Mouse (Mus musculus) common myeloid progenitor, adult 5-6 weeks (primary cell): ENCODE results near the gene Zdhhc16. TPM values are rescaled to one million over a fixed set of nuclear protein-coding genes. Genes with fewer than 3 reads are reported as not detected.

ENCODE experiments used
- ATAC-seq: replicated peaks from 2 replicates; pipeline ENCODE4 v1.8.0; 2016; ENCODE audit warnings: low read depth, mild to moderate bottlenecking, moderate TSS enrichment, inconsistent platforms; ENCODE audit not compliant: poor library complexity, severe bottlenecking
- total RNA-seq: library from RNA; stranded (forward); fragments of 200-1000, 187-1606 nt; gene quantifications from 2 replicates; pipeline ENCODE4 v1.2.3, GENCODE M21; 2017

Gene Zdhhc16
- total RNA-seq, 1 experiment from 2014 or later = 41.6 TPM

DNA sequence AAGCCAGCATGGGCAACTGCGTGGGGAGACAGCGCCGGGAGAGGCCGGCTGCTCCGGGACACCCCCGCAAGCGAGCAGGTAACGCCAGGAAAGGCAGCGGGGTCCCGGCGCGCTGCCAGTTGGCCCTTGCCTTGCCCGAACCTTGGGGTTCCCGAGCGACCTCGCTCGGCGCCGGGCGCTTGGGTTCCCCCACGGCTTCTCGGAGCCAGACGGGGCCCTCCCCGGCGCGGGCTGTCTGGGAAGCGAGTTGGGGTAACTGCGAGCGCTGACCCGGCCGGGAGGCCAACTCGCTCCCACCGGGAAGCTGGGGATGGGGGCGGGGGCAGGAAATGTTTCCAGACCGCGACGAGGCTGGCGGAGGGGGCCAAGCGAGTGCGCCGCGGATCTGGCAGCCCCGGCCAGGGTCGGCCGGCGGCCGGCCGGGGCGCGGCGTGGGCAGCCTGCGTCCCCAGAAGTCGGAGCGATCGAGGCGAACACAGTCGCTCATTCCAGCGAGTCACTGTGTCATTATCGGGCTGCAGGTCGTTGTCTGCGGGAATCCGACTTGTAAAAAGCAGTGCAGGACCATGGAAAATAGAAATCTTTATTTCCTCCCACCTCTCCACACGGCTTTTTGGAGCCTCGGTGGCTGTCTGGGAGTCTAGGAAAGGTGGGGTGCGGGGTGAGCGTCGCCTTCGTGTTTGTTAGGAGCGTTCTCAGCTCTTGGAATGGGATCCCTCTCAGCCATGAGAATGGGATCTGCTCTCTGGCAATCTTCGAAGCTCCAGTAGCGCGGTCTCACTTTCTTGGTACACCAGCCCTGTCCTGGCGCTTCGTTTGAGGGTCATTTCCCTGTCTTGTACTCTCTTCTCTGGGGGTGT, 48.9 kb downstream of the Zdhhc16 start:
- ATAC-seq = no peak

DNA sequence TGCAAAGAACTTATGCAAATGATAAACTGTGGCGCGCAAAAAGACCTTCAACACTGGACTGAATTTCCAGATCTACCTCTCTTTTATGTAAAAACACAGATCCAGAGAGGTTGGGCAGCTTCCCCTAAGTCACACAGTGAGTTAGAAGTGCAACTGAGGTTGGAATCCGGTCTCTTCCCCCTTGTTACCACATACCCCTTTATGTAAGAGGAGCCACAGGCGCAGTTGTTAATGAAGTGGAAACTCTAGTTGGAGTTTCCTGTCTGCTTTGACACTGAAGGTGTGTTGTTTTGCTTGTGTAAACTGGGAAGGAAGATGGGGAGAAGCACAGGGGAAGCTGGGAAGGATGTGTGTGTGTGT, 49.5 kb downstream of the Zdhhc16 start:
- no peak for ATAC-seq

DNA sequence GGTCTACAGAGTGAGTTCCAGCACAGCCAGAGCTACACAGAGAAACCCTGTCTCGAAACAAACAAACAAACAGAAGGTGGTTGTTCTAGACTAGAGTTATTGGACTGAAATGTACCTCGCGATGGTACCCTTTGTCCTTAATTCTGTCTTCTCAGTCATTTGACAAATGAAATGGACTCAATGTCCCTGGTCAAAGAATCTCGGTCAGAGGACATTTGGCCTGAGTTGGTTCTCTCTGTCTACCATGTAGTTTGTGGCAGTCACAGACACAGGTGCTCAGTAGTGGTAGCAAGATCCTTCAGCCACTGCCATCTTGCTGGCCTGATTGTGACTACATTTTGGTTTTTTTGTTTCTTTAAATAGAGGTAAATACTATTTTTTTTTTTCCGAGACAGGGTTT, 52.7 kb downstream of the Zdhhc16 start:
- no peak for ATAC-seq

DNA sequence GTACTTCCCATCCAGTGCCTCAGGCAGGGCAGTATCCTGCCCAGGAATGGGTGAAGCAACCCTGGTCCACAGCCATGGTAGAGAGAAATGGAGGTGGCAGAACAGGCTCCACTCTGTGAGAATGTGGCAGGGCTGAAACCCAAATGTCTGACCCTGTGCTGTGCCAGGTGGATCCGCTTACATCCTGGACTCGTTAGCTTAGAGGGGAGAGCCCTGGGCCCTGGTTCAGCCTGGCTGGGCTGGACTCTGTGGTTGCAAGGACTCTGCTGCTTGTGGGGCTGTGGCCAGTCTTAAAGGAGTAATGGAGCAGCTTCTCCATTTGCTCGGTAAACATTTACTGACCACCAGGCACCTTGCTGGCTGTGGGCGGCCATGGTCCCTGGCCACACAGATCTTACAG, 53.9 kb downstream of the Zdhhc16 start:
- ATAC-seq = no peak

DNA sequence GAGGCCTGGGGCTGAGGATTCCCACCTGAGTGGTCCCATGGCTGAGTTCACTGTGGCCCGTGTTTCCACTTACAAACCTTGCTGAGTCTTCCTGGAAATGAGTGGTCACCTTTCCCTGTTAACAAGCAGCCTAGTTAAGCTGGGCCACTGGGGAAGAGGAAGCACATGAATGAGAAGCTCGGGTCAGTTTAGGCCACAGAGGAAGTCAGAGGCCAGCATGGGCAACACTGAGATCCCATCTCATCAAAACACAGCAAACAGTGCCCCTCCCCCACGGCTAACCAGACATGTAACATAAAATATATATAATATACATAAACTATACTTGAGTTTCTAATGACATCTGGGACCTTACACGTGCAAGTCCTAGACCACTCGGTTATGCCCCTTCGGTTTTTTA, 56.5 kb downstream of the Zdhhc16 start:
- ATAC-seq = peak; percentile 52

DNA sequence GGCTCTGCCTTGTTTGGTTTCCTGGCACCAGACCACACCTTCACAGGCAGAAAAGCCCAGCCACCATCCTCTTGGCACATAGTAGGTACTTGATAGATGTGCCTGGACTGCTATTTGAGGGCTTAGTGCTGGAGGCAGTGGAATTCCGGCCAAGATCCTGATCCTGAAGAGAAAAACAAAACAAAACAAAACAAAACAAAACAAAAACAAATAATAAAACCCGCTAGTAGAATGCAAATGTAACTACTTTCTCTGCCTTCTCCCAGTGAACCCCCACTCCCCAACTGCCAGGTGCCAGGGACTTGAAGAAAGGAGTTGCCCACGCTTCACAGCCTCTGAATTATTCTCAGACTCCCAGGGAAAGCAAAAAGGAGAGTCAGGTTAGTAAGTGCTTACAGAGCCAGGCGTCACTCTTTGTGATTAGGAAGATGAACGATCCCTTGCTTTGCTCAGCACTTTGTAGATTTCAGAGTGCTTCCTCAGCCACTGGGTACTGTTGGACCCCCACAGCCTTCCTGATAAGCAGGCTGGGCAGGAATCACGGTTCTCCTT, 58.7 kb downstream of the Zdhhc16 start:
- ATAC-seq = no peak; the same call in 1 of the 2 replicates

DNA sequence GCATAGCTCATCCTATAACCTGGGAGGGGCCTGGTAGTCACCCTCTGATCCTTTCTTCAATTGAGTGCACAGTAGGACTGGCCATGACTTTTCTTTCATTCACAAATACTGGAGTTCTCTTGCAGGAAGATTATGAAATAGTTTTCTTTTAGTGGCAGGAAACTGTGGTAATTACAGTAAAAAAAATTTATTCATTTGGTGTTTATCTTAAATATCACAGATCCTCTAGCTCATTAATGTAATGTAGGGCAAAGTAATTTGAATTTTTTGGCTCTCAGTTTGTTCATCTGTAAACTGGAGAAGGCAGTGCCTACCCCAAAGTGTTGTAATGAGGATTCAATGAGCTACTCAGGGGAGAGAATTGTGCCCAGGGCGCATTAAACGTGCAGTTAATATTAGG, 59.7 kb downstream of the Zdhhc16 start:
- ATAC-seq = 0 out of 2 replicates have a peak, but pooled peaks have one; percentile 34

DNA sequence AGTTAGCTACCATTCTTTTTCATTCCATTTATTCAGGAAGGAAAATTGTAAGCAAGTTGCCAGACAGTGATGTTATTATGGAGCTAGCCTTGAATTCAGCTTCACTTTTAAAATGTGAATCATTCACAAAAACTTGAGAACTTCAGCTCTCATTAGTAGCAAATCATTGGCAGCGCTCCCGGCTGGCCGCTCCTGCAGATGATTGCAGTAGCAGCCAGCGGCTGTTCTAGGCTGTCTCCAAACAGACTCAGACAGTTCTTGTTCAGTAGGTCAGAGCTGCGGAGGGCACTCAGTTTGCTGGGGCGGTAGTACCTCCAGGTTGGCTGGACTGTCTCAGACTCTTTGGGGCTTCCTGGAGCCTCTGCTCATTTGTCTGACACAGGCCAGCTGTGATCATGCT, 60.2 kb downstream of the Zdhhc16 start:
- ATAC-seq = no peak

Other genes with a start within 250 kb of the Zdhhc16 start
- 0.05 and 0.15 TPM in 2 replicates for gene Slit1, start 189.8 kb upstream of the Zdhhc16 start, total RNA-seq
- gene Arhgap19, start 131.4 kb upstream of the Zdhhc16 start, total RNA-seq = 33.2 and 36.2 TPM in 2 replicates
- gene Frat1, start 103.5 kb upstream of the Zdhhc16 start, total RNA-seq = 9.9 and 14.7 TPM in 2 replicates
- gene Frat2, start 85.3 kb upstream of the Zdhhc16 start, total RNA-seq = 26.8 and 27.4 TPM in 2 replicates
- 20.5 and 23.3 TPM in 2 replicates for gene Rrp12, start 37.3 kb upstream of the Zdhhc16 start, total RNA-seq
- gene Pgam1, start 21.6 kb upstream of the Zdhhc16 start, total RNA-seq = 206 and 215 TPM in 2 replicates
- gene Exosc1, start 57 bp upstream of the Zdhhc16 start, total RNA-seq = 77.8 and 81.5 TPM in 2 replicates
- 13.5 and 34.9 TPM in 2 replicates for gene Mms19, start 47.7 kb downstream of the Zdhhc16 start, total RNA-seq
- gene Ubtd1, start 48.3 kb downstream of the Zdhhc16 start, total RNA-seq = 3.6 and 4.1 TPM in 2 replicates
- not detected in 2 replicates for gene Ankrd2, start 102.5 kb downstream of the Zdhhc16 start, total RNA-seq
- not detected in 2 replicates for gene Hoga1, start 112.1 kb downstream of the Zdhhc16 start, total RNA-seq
- gene 4933411K16Rik, start 118.8 kb downstream of the Zdhhc16 start, total RNA-seq = not detected in 2 replicates
- gene Morn4, start 152.9 kb downstream of the Zdhhc16 start, total RNA-seq = 1.4 and 1.7 TPM in 2 replicates
- 7.8 and 12.5 TPM in 2 replicates for gene Pi4k2a, start 157.0 kb downstream of the Zdhhc16 start, total RNA-seq
- gene Avpi1, start 195.6 kb downstream of the Zdhhc16 start, total RNA-seq = 3.1 and 5.1 TPM in 2 replicates
- gene Marveld1, start 213.9 kb downstream of the Zdhhc16 start, total RNA-seq = 10.7 and 12.0 TPM in 2 replicates
- gene Zfyve27, start 230.5 kb downstream of the Zdhhc16 start, total RNA-seq = 15.5 and 17.5 TPM in 2 replicates